Mouse (Mus musculus): ENCODE measurements around the gene Gm3727.
"Not testable (repeated sequence)": the region's sequence is repeated elsewhere in the genome, so short reads cannot be mapped to it uniquely, and the experiment has no call there.

The Gm3727 gene

DNA sequence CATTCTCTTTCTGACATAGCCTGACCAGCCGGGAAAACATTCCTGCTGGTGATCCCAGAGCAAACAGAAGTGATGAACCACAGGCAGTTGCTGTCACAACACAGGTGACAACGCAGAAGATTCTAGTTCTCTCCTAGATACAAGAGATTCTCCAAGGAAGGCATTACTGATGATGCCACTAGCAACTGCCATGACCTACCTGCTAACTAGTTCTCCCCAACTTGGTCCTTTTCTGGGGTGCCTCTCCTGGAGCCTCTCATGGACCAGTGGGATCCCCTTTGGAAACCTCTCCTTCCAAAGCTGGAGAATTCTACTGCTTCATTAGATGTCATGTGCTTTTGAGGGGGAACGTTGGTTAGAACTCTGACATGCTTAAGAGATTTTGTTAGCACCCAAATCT, at the start of gene Gm3727:
Gene Gm3727 (minus strand): TSS at position 101 of the 400 bp plus-strand sequence.
- DNase-seq (ENCODE audit: low spot score in 2 of 2): not testable (repeated sequence)

DNA sequence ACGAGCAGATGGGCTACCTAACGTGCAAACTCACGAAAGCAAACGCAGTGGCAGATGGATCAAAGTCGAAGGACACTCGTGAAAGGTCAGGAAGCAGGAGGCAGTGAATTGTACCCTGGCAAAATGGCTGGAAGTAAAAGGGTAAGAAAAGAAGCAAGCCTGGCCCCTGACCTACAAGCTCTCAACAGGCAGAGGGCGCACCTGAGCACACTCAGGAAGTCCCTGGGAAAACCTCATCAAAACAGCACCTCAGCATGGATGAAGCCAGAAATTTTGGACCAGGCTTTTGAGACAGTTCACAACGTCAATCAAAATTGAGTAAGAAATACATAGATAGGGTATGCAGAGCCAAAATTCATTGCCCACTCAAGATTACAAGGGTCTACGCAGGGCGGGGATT, 21.0 kb downstream of the Gm3727 start:
- peak in 1 of 2 experiments; percentile 0 for DNase-seq (ENCODE audit: low spot score in 2 of 2)
